Mouse (Mus musculus) limb, embryonic 13.5 days (tissue): ENCODE data around the gene Tmsb4x. TPM values are rescaled to one million over a fixed set of nuclear protein-coding genes. Genes with fewer than 3 reads are reported as not detected.

Experiments used
- ATAC-seq: fragments of 200-750 bp; cut with Nextera tagmentation; 2 replicates; pipeline ENCODE4 v1.8.0; 2017; ENCODE audit warnings: low read depth, moderate number of reproducible peaks, moderate TSS enrichment; ENCODE audit not compliant: low FRiP score
- H3K27ac ChIP-seq: fragments of 300-500 bp; sonication (generic); 2 replicates; pipeline ENCODE4 v1.5.1; 2015; ENCODE audit warnings: inconsistent platforms, mild to moderate bottlenecking, moderate library complexity
- H3K27me3 ChIP-seq: fragments of 300-500 bp; sonication (generic); 2 replicates; pipeline ENCODE4 v1.6.1; 2015; ENCODE audit warnings: mild to moderate bottlenecking, inconsistent platforms
- H3K36me3 ChIP-seq: fragments of 300-500 bp; sonication (generic); 2 replicates; pipeline ENCODE4 v1.6.1; 2015; ENCODE audit warnings: inconsistent platforms, mild to moderate bottlenecking, moderate library complexity
- H3K4me1 ChIP-seq: fragments of 300-500 bp; sonication (generic); 2 replicates; pipeline ENCODE4 v1.6.1; 2015; ENCODE audit warnings: inconsistent platforms
- H3K4me2 ChIP-seq: fragments of 300-500 bp; sonication (generic); replicated peaks from 2 replicates; pipeline ENCODE4 v1.6.1; 2015; ENCODE audit warnings: inconsistent platforms, mild to moderate bottlenecking, moderate library complexity
- H3K4me3 ChIP-seq: fragments of 300-500 bp; sonication (generic); 2 replicates; pipeline ENCODE4 v1.5.1; 2015; ENCODE audit warnings: moderate library complexity, mild to moderate bottlenecking, inconsistent platforms
- H3K9ac ChIP-seq: fragments of 300-500 bp; sonication (generic); 2 replicates; pipeline ENCODE4 v1.6.1; 2015; ENCODE audit warnings: mild to moderate bottlenecking, inconsistent platforms
- H3K9me3 ChIP-seq: fragments of 300-500 bp; sonication (generic); 2 replicates; pipeline ENCODE4 v1.6.1; 2016; ENCODE audit warnings: inconsistent platforms
- WGBS: fragments of 180-500 bp; shearing (Covaris S2); methylation state at CpG from one replicate; pipeline ENCODE4 v1.1.7; 2015; 5-methylcytosine and 5-hydroxymethylcytosine counted together
- polyA plus RNA-seq: library from polyadenylated mRNA; unstranded; fragments of >200 nt; fragmentation: Nextera tagmentation; extraction: Ambion mirVana; gene quantifications from 2 replicates; pipeline ENCODE4 v1.2.1, GENCODE M21; 2015

Tmsb4x gene
- polyA plus RNA-seq, 1 experiment from 2014 or later, result 2,371 TPM

DNA sequence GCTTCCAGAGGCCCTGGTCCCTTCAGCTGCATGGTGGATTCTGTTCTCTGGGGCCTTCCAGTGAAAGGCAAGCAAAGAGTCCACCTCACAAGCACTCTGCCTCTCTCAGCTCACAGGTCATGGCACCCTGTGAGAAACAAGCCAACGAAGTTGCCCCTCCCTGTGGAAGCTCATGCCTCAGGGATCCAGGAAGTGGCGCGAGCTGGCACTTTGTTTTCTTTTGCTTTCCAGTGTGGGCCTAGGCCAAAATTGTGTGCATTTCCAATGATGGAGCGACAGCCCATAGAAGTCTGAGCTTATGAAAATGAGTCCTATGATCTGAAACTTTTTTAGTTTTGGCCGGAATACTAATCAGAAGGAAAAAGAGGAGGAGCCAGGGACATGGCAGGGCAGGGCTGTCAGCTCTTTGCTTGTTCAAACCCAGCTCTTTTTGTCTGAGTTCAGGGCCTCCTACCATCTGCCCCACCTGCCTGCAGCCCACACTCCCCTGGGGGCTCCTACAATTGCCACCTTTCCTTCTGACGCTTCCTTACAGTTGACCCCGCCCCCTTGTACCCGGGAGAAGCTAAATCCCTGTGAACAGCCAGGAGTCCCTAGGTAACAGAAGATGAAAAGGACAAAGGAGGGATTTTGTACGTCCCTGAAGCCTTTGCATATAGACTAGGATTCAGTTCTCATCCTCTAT is 2.9 kb upstream of the Tmsb4x start:
- Histone ChIP-seq H3K36me3 (no peaks in the 10 kb centered on the region), H3K4me3 (no peak overlapping the region), H3K27me3 (peaks cover 35% of the 10 kb centered on the region), H3K27ac (no peak overlapping the region), H3K4me1 (peaks cover 3% of the 10 kb centered on the region; the same call in 1 of the 2 replicates), H3K9me3 (no peaks in the 10 kb centered on the region), H3K9ac (no peak overlapping the region), H3K4me2 (no peak overlapping the region)
- no peak for ATAC-seq
- 46% methylated on average over 9 of the region's 9 CpGs for WGBS

DNA sequence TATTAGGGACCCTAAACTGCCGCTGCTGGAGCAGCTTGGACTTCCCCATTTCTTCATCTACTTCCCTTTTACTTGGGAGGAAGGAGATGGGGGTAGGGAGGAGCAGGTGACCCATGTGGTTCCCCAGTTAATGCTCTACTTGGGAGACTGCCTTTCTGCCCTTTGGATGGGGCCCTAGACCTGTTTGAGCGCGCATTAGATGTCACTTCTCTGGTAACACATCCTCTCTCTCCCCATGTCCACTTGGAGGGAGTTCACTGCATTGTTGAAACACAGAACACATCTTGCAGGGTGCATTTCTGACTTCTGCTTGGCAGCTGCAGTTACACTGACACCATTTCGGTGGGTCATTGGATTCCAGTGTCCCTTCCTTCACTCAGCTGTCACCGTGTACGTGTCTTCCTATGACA is 1.2 kb upstream of the Tmsb4x start:
- WGBS, result 42% methylated on average over 6 of the region's 6 CpGs
- Histone ChIP-seq H3K27ac (no peak overlapping the region), H3K4me1 (peaks cover 3% of the 10 kb centered on the region; the same call in 1 of the 2 replicates), H3K4me3 (no peak overlapping the region), H3K9me3 (no peaks in the 10 kb centered on the region), H3K9ac (no peak overlapping the region), H3K36me3 (no peaks in the 10 kb centered on the region), H3K27me3 (peaks cover 35% of the 10 kb centered on the region), H3K4me2 (peak overlapping the region; percentile 60)
- ATAC-seq, result 0 out of 2 replicates have a peak, but pooled peaks have one; percentile 14

- Histone ChIP-seq H3K4me3 (peak overlapping the region; percentile 55), H3K9ac (no peak overlapping the region), H3K36me3 (no peaks in the 10 kb centered on the region), H3K4me1 (peaks cover 3% of the 10 kb centered on the region; the same call in 1 of the 2 replicates), H3K9me3 (no peaks in the 10 kb centered on the region), H3K27me3 (peaks cover 39% of the 10 kb centered on the region), H3K4me2 (peak overlapping the region; percentile 60), H3K27ac (no peak overlapping the region)
- WGBS, result 43% methylated on average over 8 of the region's 8 CpGs
- ATAC-seq, result no peak
Observed at GRCm38 (mm10) chrX:167209828-167210227, 713 bp upstream of the Tmsb4x start.

- H3K9me3 ChIP-seq, result no peaks in the 10 kb centered on the region
- ATAC-seq, result no peak
Observed at GRCm38 (mm10) chrX:167208506-167208820, 652 bp downstream of the Tmsb4x start.

GRCm38 (mm10) chrX:167207741-167208505 is 1.2 kb downstream of the Tmsb4x start:
- Histone ChIP-seq H3K4me1 (peaks cover 3% of the 10 kb centered on the region; the same call in 1 of the 2 replicates), H3K9me3 (no peaks in the 10 kb centered on the region), H3K4me2 (peak overlapping the region; percentile 60), H3K27me3 (peaks cover 45% of the 10 kb centered on the region), H3K9ac (peak overlapping the region; percentile 79), H3K27ac (peak overlapping the region; percentile 81), H3K4me3 (peak overlapping the region; percentile 55), H3K36me3 (no peaks in the 10 kb centered on the region)
- no peak for ATAC-seq
- WGBS, result 15% methylated on average over 24 of the region's 25 CpGs

More at GRCm38 (mm10) chrX:167208506-167208820, 652 bp downstream of the Tmsb4x start:
- peak overlapping the region; percentile 79 for H3K9ac ChIP-seq
- WGBS, result 10% methylated on average over 16 of the region's 16 CpGs
- peaks cover 3% of the 10 kb centered on the region; the same call in 1 of the 2 replicates for H3K4me1 ChIP-seq
- H3K4me3 ChIP-seq, result peak overlapping the region; percentile 55
- peak overlapping the region; percentile 81 for H3K27ac ChIP-seq
- no peaks in the 10 kb centered on the region for H3K36me3 ChIP-seq
- H3K4me2 ChIP-seq, result peak overlapping the region; percentile 60
- peaks cover 45% of the 10 kb centered on the region for H3K27me3 ChIP-seq

GRCm38 (mm10) chrX:167205813-167206520 is 3.1 kb downstream of the Tmsb4x start:
- Histone ChIP-seq H3K4me3 (no peak overlapping the region), H3K27me3 (peaks cover 48% of the 10 kb centered on the region), H3K4me1 (no peaks in the 10 kb centered on the region), H3K27ac (no peak overlapping the region), H3K4me2 (no peak overlapping the region), H3K9me3 (no peaks in the 10 kb centered on the region), H3K9ac (no peak overlapping the region), H3K36me3 (no peaks in the 10 kb centered on the region)
- ATAC-seq, result no peak
- WGBS, result 66% methylated on average over 8 of the region's 8 CpGs

DNA sequence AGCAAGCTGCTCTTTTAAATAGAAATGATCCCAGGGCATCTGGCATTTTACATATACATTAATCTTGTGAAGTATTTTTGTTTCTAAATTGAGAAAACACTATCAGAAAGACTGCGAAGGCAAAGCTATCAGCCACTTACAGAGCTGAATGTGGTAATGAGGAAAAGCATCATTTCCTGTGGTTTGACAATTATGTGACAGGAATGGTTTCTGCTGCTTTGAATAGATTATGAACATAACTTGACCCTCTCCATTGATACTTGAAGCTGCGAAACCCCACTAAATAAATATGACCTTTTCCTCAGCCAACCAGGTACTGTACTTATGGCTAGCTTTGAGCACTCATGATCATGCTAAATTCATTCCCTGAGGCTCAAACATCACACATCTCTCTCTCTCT is 7.8 kb downstream of the Tmsb4x start:
- Histone ChIP-seq H3K9ac (no peak overlapping the region), H3K4me3 (no peak overlapping the region)
- 76% methylated on average over 2 of the region's 2 CpGs for WGBS

DNA sequence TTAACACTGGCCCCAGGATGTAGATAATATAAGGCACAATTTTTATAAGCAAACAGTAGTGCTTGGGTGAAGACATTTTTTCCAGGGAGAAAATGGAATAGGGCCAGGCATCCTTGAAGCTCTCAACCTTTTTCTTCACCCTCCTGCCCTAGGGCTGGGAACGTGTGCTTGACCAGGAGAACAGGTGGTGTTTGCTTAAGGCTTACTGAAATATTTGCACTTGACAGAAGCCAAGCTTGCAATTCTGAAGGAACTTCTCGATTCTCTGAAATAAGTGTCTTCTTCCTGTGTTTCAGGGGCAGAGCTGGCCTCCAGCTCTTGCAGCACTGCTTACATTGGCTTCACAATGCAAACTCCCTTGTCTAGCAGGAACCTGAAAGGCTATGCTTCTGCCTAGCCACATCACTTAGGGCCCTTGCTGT is 13.9 kb downstream of the Tmsb4x start:
- Histone ChIP-seq H3K27me3 (peaks cover 34% of the 10 kb centered on the region; the same call in 1 of the 2 replicates), H3K36me3 (no peaks in the 10 kb centered on the region), H3K27ac (no peak overlapping the region), H3K4me1 (no peaks in the 10 kb centered on the region), H3K4me3 (no peak overlapping the region), H3K4me2 (no peak overlapping the region), H3K9me3 (no peaks in the 10 kb centered on the region), H3K9ac (no peak overlapping the region)
- WGBS, result 39% methylated on average over 2 of the region's 2 CpGs
- ATAC-seq, result no peak

More for the DNA sequence above, 7.8 kb downstream of the Tmsb4x start:
- Histone ChIP-seq H3K27me3 (peaks cover 41% of the 10 kb centered on the region; the same call in 1 of the 2 replicates), H3K4me1 (no peaks in the 10 kb centered on the region), H3K4me2 (no peak overlapping the region), H3K27ac (no peak overlapping the region), H3K36me3 (no peaks in the 10 kb centered on the region), H3K9me3 (no peaks in the 10 kb centered on the region)
- no peak for ATAC-seq

DNA sequence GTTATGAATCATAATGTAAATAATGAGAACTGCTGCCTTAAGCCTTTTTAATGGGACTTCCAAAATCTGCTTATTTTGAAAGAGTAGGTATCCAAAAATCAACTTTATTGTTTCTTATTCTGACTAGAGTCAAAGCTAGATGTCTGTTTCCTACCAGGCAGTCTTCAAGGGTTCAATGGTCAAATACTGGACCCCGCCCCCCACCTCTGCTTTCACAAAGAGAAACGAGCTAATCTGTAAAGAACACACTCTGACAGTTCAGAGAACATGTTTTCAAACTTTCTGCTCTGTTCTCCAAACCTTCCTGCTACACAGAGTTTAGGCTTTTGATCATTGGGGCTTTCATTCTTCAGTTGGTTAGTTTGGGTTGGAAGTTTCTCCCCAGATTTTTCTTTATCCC is 22.8 kb downstream of the Tmsb4x start:
- no peak overlapping the region for H3K4me2 ChIP-seq
- H3K4me1 ChIP-seq, result no peaks in the 10 kb centered on the region
- H3K9me3 ChIP-seq, result no peaks in the 10 kb centered on the region
- no peak overlapping the region for H3K27ac ChIP-seq
- no peak overlapping the region for H3K9ac ChIP-seq
- no peak for ATAC-seq
- H3K36me3 ChIP-seq, result no peaks in the 10 kb centered on the region
- no peak overlapping the region for H3K4me3 ChIP-seq
- H3K27me3 ChIP-seq, result peaks cover 32% of the 10 kb centered on the region; the same call in 1 of the 2 replicates
- WGBS, result 66% methylated on average over 2 of the region's 2 CpGs

DNA sequence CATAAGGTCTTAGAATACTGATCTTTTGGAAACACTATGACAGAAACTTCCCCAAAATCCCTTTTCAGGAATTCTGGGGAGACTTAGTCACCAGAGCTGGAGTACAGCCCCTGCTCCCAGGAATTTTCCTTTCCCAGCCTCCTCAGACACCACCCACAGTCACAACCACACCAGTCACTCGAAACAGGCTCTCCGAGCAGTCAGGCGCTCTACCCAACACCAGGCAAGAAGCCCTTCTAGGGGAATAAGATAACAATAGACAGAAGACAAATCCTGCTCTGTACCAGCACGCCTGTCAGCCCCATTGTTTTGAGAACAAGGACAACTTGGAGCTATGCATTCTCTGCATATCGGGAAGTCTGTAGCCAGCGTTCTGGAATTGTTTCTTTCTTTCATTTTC is 25.6 kb downstream of the Tmsb4x start:
- WGBS, result 75% methylated on average over 6 of the region's 6 CpGs

GRCm38 (mm10) chrX:167182411-167182810 is 26.7 kb downstream of the Tmsb4x start:
- Histone ChIP-seq H3K4me1 (no peaks in the 10 kb centered on the region), H3K27ac (no peak overlapping the region), H3K9ac (no peak overlapping the region), H3K27me3 (peaks cover 36% of the 10 kb centered on the region; the same call in 1 of the 2 replicates), H3K4me3 (no peak overlapping the region), H3K36me3 (no peaks in the 10 kb centered on the region), H3K9me3 (no peaks in the 10 kb centered on the region), H3K4me2 (no peak overlapping the region)
- 85% methylated on average over 5 of the region's 5 CpGs for WGBS
- ATAC-seq, result no peak

More for the DNA sequence above, 25.6 kb downstream of the Tmsb4x start:
- ATAC-seq, result no peak
- no peak overlapping the region for H3K9ac ChIP-seq
- H3K4me1 ChIP-seq, result no peaks in the 10 kb centered on the region
- no peak overlapping the region for H3K4me2 ChIP-seq
- H3K27ac ChIP-seq, result no peak overlapping the region
- no peak overlapping the region for H3K4me3 ChIP-seq
- no peaks in the 10 kb centered on the region for H3K9me3 ChIP-seq
- H3K36me3 ChIP-seq, result no peaks in the 10 kb centered on the region
- peaks cover 35% of the 10 kb centered on the region; the same call in 1 of the 2 replicates for H3K27me3 ChIP-seq
